Mouse (Mus musculus) ES-E14 (cell line): ENCODE measurements around the gene Rnf216. TPM values are rescaled to one million over a fixed set of nuclear protein-coding genes. Genes with fewer than 3 reads are reported as not detected.
A peak's percentile ranks its signal among the peaks of the same experiment; 100 is the strongest.

Source experiments
- DNase-seq: peaks from one replicate; pipeline ENCODE4 v3.0.0-alpha.2; 2013; ENCODE audit warnings: low read depth, low spot score
- H3K27ac ChIP-seq: 2 replicates; pipeline ENCODE4 v1.5.1; 2012; ENCODE audit warnings: low read depth, mild to moderate bottlenecking, low read length, moderate library complexity, mixed read lengths; ENCODE audit not compliant: poor library complexity, insufficient read depth, severe bottlenecking
- H3K36me3 ChIP-seq: 2 replicates; pipeline ENCODE4 v1.6.1; 2012; ENCODE audit warnings: mild to moderate bottlenecking, low read length, moderate library complexity, mixed read lengths; ENCODE audit not compliant: control insufficient read depth, poor library complexity, insufficient read depth, severe bottlenecking
- H3K4me1 ChIP-seq, 2 experiments: fragments of 150-350 bp in 1 of 2; sonication (generic) in 1 of 2; 2 replicates each; pipeline ENCODE4 v1.6.1; 2012; ENCODE audit warnings: low read length in 2 of 2, mild to moderate bottlenecking in 1 of 2, mixed read lengths in 1 of 2; ENCODE audit not compliant: control insufficient read depth in 2 of 2, insufficient read depth in 2 of 2, poor library complexity in 1 of 2
- H3K4me3 ChIP-seq, 2 experiments: fragments of 150-350 bp in 1 of 2; sonication (generic) in 1 of 2; 2 replicates each; pipeline ENCODE4 v1.5.1; 2012; ENCODE audit warnings: low read length in 2 of 2, low read depth in 1 of 2, mild to moderate bottlenecking in 1 of 2, mixed read lengths in 1 of 2; ENCODE audit not compliant: insufficient read depth in 1 of 2, poor library complexity in 1 of 2, severe bottlenecking in 1 of 2
- H3K9ac ChIP-seq: 2 replicates; pipeline ENCODE4 v1.6.1; 2012; ENCODE audit warnings: low read depth, mild to moderate bottlenecking, low read length, mixed read lengths; ENCODE audit not compliant: poor library complexity, insufficient read depth, severe bottlenecking
- H3K9me3 ChIP-seq: fragments of 150-350 bp; sonication (generic); 2 replicates; pipeline ENCODE4 v1.6.1; 2012; ENCODE audit warnings: low read depth, mild to moderate bottlenecking, low read length; ENCODE audit not compliant: control insufficient read depth, insufficient read depth
- CHD2 ChIP-seq: IDR thresholded peaks from 2 replicates; pipeline ENCODE4 v1.6.1; 2014; ENCODE audit warnings: mild to moderate bottlenecking, low read depth, low read length, inconsistent platforms
- HCFC1 ChIP-seq: IDR thresholded peaks from 2 replicates; pipeline ENCODE4 v1.6.1; 2012; ENCODE audit warnings: low read length, inconsistent platforms, borderline replicate concordance; ENCODE audit not compliant: insufficient read depth
- MAFK ChIP-seq: IDR thresholded peaks from 2 replicates; pipeline ENCODE4 v1.6.1; 2014; ENCODE audit warnings: mild to moderate bottlenecking, low read depth, low read length, inconsistent platforms; ENCODE audit not compliant: insufficient read depth
- ZC3H11A ChIP-seq: IDR thresholded peaks from 2 replicates; pipeline ENCODE4 v1.6.1; 2012; ENCODE audit warnings: low read depth, mild to moderate bottlenecking, inconsistent platforms, low read length, borderline replicate concordance
- ZNF384 ChIP-seq: IDR thresholded peaks from 2 replicates; pipeline ENCODE4 v1.6.1; 2012; ENCODE audit warnings: low read depth, low read length, inconsistent platforms
- in situ Hi-C, 2 experiments: fragments of 600-800 bp; cut with MboI; formaldehyde crosslinking; loops; one replicate each; pipeline ENCODE4 v1.15.1; 2025; ENCODE audit warnings: low sequenced_read_pairs in 2 of 2, inconsistent platforms in 1 of 2; ENCODE audit not compliant: unreplicated experiment in 2 of 2
- total RNA-seq: library from RNA; depleted of rRNA; stranded (reverse); fragments of 300-350 nt; gene quantifications from 2 replicates; pipeline ENCODE4 v1.2.3, GENCODE M21; 2012

The Rnf216 gene
- total RNA-seq, 1 experiment = 23.8 TPM

- Histone ChIP-seq H3K9ac (no peak overlapping the region; the same call in 1 of the 2 replicates), H3K4me3 (no peak overlapping the region)
- in situ Hi-C loops = no loop called here
Observed at GRCm38 (mm10) chr5:143132935-143133514, 20.2 kb upstream of the Rnf216 start.

GRCm38 (mm10) chr5:143130342-143130741 is 17.5 kb upstream of the Rnf216 start:
- Histone ChIP-seq H3K9me3 (peaks cover 8% of the 10 kb centered on the region; the same call in 1 of the 2 replicates), H3K9ac (no peak overlapping the region), H3K4me3 (no peak overlapping the region), H3K27ac (no peak overlapping the region), H3K36me3 (no peaks in the 10 kb centered on the region; the same call in 1 of the 2 replicates), H3K4me1 (peaks cover 0 to 2% of the 10 kb centered on the region in 2 experiments; a peak in 1 of 4 replicates)
- in situ Hi-C loops = no loop called here
- DNase-seq = no peak
- TF ChIP-seq MAFK (no peak), HCFC1 (no peak), ZNF384 (no peak), CHD2 (no peak), ZC3H11A (no peak)

More at GRCm38 (mm10) chr5:143132935-143133514, 20.2 kb upstream of the Rnf216 start:
- Histone ChIP-seq H3K9me3 (peaks cover 8% of the 10 kb centered on the region; the same call in 1 of the 2 replicates), H3K4me1 (peaks cover 0 to 3% of the 10 kb centered on the region in 2 experiments; a peak in 1 of 4 replicates), H3K36me3 (no peaks in the 10 kb centered on the region; the same call in 1 of the 2 replicates), H3K27ac (peak overlapping the region; percentile 34; the same call in 1 of the 2 replicates)
- TF ChIP-seq CHD2 (no peak), MAFK (no peak), ZC3H11A (no peak), ZNF384 (no peak), HCFC1 (no peak)
- DNase-seq = no peak

- in situ Hi-C loops = no loop called here
- Histone ChIP-seq H3K27ac (no peak overlapping the region), H3K9ac (no peak overlapping the region; the same call in 1 of the 2 replicates), H3K9me3 (peaks cover 5% of the 10 kb centered on the region; the same call in 1 of the 2 replicates), H3K4me3 (peak overlapping the region in 1 of 2 experiments; percentile 34; a peak in 1 of 4 replicates), H3K4me1 (peaks cover 0 to 12% of the 10 kb centered on the region in 2 experiments; a peak in 1 of 4 replicates), H3K36me3 (no peaks in the 10 kb centered on the region; the same call in 1 of the 2 replicates)
- no peak for DNase-seq
- no peak for TF ChIP-seq ZNF384
- TF ChIP-seq HCFC1 = peak; percentile 51; the same call in 1 of the 2 replicates
Observed at GRCm38 (mm10) chr5:143129101-143129500, 16.3 kb upstream of the Rnf216 start.

GRCm38 (mm10) chr5:143127837-143128236 is 15.0 kb upstream of the Rnf216 start:
- Histone ChIP-seq H3K4me3 (no peak overlapping the region), H3K27ac (no peak overlapping the region), H3K36me3 (no peaks in the 10 kb centered on the region; the same call in 1 of the 2 replicates), H3K4me1 (peaks cover 0 to 18% of the 10 kb centered on the region in 2 experiments; a peak in 2 of 4 replicates), H3K9me3 (peaks cover 5% of the 10 kb centered on the region; the same call in 1 of the 2 replicates), H3K9ac (no peak overlapping the region)
- TF ChIP-seq HCFC1 = no peak
- in situ Hi-C loops = no loop called here
- no peak for DNase-seq

- peak overlapping the region; percentile 44; the same call in 1 of the 2 replicates for H3K27ac ChIP-seq
- H3K4me1 ChIP-seq = peaks cover 0 to 24% of the 10 kb centered on the region in 2 experiments; a peak in 2 of 4 replicates
- no peak overlapping the region for H3K9ac ChIP-seq
- in situ Hi-C loops = no loop called here
- peaks cover 5% of the 10 kb centered on the region; the same call in 1 of the 2 replicates for H3K9me3 ChIP-seq
- no peak for TF ChIP-seq CHD2
- TF ChIP-seq MAFK = 0 out of 2 replicates have a peak, but pooled peaks have one; percentile 20
- no peak for DNase-seq
- H3K4me3 ChIP-seq = no peak overlapping the region
- H3K36me3 ChIP-seq = no peaks in the 10 kb centered on the region
Observed at GRCm38 (mm10) chr5:143126908-143127307, 14.1 kb upstream of the Rnf216 start.
